Mouse (Mus musculus) midbrain, embryonic 15.5 days (tissue): Measurements from ENCODE around the gene Phykpl. TPM values are rescaled to one million over a fixed set of nuclear protein-coding genes. Genes with fewer than 3 reads are reported as not detected.

Source experiments
- ATAC-seq: fragments of 200-750 bp; cut with Nextera tagmentation; replicated peaks from 2 replicates; pipeline ENCODE4 v1.8.0; 2017; ENCODE audit warnings: moderate TSS enrichment
- H3K27ac ChIP-seq: fragments of 300-500 bp; sonication (generic); 2 replicates; pipeline ENCODE4 v1.5.1; 2015; ENCODE audit warnings: mild to moderate bottlenecking, inconsistent platforms
- H3K27me3 ChIP-seq: fragments of 300-500 bp; sonication (generic); replicated peaks from 2 replicates; pipeline ENCODE4 v1.6.1; 2015; ENCODE audit warnings: inconsistent platforms
- H3K36me3 ChIP-seq: fragments of 300-500 bp; sonication (generic); replicated peaks from 2 replicates; pipeline ENCODE4 v1.6.1; 2015; ENCODE audit warnings: inconsistent platforms
- H3K4me1 ChIP-seq: fragments of 300-500 bp; sonication (generic); 2 replicates; pipeline ENCODE4 v1.6.1; 2015; ENCODE audit warnings: inconsistent platforms
- H3K4me2 ChIP-seq: fragments of 300-500 bp; sonication (generic); 2 replicates; pipeline ENCODE4 v1.6.1; 2015; ENCODE audit warnings: inconsistent platforms, mild to moderate bottlenecking, moderate library complexity
- H3K4me3 ChIP-seq: fragments of 300-500 bp; sonication (generic); 2 replicates; pipeline ENCODE4 v1.5.1; 2015; ENCODE audit warnings: mild to moderate bottlenecking, inconsistent platforms
- H3K9ac ChIP-seq: fragments of 300-500 bp; sonication (generic); 2 replicates; pipeline ENCODE4 v1.6.1; 2015; ENCODE audit warnings: mild to moderate bottlenecking, inconsistent platforms
- H3K9me3 ChIP-seq: fragments of 300-500 bp; sonication (generic); 2 replicates; pipeline ENCODE4 v1.6.1; 2016; ENCODE audit warnings: inconsistent platforms
- WGBS: fragments of 180-500 bp; shearing (Covaris S2); methylation state at CpG from one replicate; pipeline ENCODE4 v1.1.7; 2015; ENCODE audit warnings: mixed read lengths; 5-methylcytosine and 5-hydroxymethylcytosine counted together
- polyA plus RNA-seq: library from polyadenylated mRNA; unstranded; fragments of >200 nt; fragmentation: Nextera tagmentation; extraction: Ambion mirVana; gene quantifications from 2 replicates; pipeline ENCODE4 v1.2.1, GENCODE M21; 2015

The Phykpl gene
- polyA plus RNA-seq, 1 experiment from 2014 or later, result 9.7 TPM

DNA sequence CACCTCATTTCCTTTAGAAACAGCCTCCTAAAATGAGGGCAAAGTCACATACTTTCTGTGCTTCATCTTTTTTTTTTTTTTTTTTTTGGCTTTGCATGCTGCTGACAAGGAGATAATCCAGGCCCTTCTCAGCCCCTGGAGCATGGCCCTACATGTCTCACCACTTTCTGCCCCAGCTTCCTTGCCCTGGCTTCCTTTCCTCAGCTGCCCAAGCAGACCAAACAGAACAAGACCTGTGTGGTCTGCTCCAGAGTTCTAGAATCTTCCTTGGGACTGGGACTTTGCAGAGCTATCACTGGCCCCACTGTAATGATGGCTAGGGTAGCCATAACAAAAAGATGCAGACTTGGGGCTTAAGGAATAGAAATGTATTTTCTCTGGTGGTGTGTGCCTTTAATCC, 5.4 kb downstream of the Phykpl start:
- Histone ChIP-seq H3K4me3 (no peak overlapping the region), H3K4me1 (peaks cover 14% of the 10 kb centered on the region), H3K27me3 (no peaks in the 10 kb centered on the region), H3K9me3 (no peaks in the 10 kb centered on the region), H3K4me2 (no peak overlapping the region), H3K36me3 (peaks cover 40% of the 10 kb centered on the region), H3K27ac (no peak overlapping the region), H3K9ac (no peak overlapping the region)
- ATAC-seq, result no peak

DNA sequence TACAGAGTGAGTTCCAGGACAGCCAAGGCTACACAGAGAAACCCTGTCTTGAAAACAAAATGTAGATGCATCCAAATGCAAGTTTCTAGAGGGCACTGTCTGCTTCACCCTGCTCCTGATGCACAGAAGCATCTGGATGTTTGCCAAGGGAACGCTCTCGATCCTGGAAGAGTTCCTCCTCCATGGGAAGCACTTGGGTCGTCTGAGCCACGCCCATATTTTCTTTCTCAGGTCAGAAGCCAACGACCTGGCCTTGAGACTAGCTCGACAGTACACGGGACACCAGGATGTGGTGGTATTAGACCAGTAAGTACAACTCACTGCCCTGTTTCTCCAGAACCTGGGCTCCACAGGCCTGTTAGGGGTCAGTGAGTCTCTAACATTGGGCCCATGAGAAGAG, 6.6 kb downstream of the Phykpl start:
- H3K9me3 ChIP-seq, result no peaks in the 10 kb centered on the region
- no peak overlapping the region for H3K4me3 ChIP-seq
- H3K36me3 ChIP-seq, result peaks cover 50% of the 10 kb centered on the region
- no peak for ATAC-seq
- no peak overlapping the region for H3K27ac ChIP-seq
- H3K4me1 ChIP-seq, result peaks cover 2% of the 10 kb centered on the region; the same call in 1 of the 2 replicates
- H3K9ac ChIP-seq, result no peak overlapping the region
- no peak overlapping the region for H3K4me2 ChIP-seq
- H3K27me3 ChIP-seq, result no peaks in the 10 kb centered on the region
- WGBS, result 79% methylated on average over 7 of the region's 7 CpGs

DNA sequence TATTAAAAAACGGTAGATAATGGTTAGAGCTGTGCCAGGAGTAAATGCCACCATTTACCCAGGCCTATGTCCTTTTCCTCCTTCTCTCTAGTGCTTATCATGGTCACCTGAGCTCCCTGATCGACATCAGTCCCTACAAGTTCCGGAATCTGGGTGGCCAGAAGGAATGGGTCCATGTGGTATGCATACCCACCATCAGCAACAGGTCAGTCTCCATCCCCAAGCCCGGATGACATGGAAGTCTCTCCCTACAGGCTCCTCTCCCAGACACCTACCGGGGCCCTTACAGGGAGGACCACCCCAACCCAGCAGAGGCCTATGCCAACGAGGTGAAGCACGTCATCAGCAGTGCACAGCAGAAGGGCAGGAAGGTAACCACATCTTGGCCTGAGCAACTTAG, 7.4 kb downstream of the Phykpl start:
- Histone ChIP-seq H3K27me3 (no peaks in the 10 kb centered on the region), H3K4me3 (no peak overlapping the region), H3K36me3 (peaks cover 50% of the 10 kb centered on the region), H3K4me2 (no peak overlapping the region), H3K4me1 (no peaks in the 10 kb centered on the region), H3K27ac (no peak overlapping the region), H3K9me3 (no peaks in the 10 kb centered on the region), H3K9ac (no peak overlapping the region)
- ATAC-seq, result peak; percentile 19; the same call in 1 of the 2 replicates
- 94% methylated on average over 7 of the region's 7 CpGs for WGBS

DNA sequence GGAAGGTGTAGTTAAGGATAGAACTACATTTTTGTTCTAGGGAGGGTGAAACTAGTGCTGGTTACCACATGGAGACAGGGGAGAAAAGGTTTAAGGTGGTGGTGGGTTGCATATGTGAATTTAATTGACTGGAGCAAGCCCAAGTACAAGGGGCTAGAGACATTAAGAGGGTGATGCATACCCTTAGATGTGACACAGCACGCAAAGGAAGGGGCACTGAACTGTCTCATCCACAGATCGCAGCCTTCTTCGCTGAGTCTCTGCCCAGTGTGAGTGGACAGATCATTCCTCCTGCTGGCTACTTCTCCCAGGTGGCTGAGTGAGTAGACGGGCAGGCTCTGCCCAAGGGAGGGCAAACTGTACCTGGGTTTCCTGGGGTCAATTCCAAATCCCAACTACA, 8.8 kb downstream of the Phykpl start:
- no peak for ATAC-seq
- Histone ChIP-seq H3K27ac (no peak overlapping the region), H3K4me2 (no peak overlapping the region), H3K4me3 (no peak overlapping the region), H3K27me3 (no peaks in the 10 kb centered on the region), H3K9me3 (no peaks in the 10 kb centered on the region), H3K36me3 (peaks cover 50% of the 10 kb centered on the region), H3K4me1 (no peaks in the 10 kb centered on the region), H3K9ac (no peak overlapping the region)
- 89% methylated on average over 4 of the region's 4 CpGs for WGBS

DNA sequence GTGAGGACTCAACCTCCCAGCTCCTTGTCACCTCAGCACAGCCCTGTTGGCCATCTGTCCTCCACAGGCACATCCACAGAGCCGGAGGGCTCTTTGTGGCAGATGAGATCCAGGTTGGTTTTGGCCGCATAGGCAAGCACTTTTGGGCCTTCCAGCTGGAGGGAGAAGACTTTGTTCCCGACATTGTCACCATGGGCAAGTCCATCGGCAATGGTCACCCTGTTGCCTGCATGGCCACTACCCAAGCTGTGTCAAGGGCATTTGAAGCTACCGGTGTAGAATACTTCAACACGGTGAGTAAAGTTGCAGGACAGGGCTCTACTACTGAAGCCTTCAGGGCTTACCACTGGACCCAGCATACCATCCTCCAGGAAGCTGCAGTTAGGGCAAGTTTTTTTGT, 9.3 kb downstream of the Phykpl start:
- Histone ChIP-seq H3K4me1 (no peaks in the 10 kb centered on the region), H3K4me2 (no peak overlapping the region), H3K9me3 (no peaks in the 10 kb centered on the region), H3K36me3 (peaks cover 51% of the 10 kb centered on the region), H3K27ac (no peak overlapping the region), H3K27me3 (no peaks in the 10 kb centered on the region), H3K4me3 (no peak overlapping the region), H3K9ac (no peak overlapping the region)
- 93% methylated on average over 6 of the region's 6 CpGs for WGBS
- no peak for ATAC-seq

DNA sequence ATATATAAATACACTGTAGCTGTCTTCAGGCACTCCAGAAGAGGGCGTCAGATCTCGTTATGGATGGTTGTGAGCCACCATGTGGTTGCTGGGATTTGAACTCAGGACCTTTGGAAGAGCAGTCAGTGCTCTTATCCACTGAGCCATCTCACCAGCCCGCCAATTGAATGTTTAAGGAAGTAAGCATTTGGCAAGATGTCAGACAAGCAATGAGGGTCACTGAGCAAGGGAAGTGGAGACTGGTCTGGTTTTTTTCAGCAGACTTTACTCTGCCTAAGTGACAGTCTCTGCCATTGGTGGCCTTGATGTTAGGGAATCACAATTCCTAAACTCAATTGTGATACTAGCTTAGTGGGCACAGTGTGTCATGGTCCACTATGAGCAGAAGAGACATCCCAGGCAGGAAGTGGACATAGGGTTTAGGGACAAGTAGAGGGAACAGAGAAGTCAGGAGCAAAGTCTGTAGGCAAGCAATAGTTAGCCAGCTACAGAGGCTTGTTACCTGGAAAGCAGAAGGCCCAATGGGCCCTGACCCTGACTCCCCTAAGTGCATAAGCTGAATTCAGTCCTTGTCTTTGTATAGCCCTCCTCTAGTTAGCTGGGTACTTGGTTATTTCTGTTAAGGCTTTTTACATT, 10.3 kb downstream of the Phykpl start:
- Histone ChIP-seq H3K4me2 (no peak overlapping the region), H3K36me3 (peaks cover 54% of the 10 kb centered on the region), H3K9ac (no peak overlapping the region), H3K4me3 (no peak overlapping the region), H3K9me3 (no peaks in the 10 kb centered on the region), H3K27ac (no peak overlapping the region), H3K4me1 (no peaks in the 10 kb centered on the region), H3K27me3 (no peaks in the 10 kb centered on the region)
- 78% methylated on average over 3 of the region's 3 CpGs for WGBS
- ATAC-seq, result no peak

DNA sequence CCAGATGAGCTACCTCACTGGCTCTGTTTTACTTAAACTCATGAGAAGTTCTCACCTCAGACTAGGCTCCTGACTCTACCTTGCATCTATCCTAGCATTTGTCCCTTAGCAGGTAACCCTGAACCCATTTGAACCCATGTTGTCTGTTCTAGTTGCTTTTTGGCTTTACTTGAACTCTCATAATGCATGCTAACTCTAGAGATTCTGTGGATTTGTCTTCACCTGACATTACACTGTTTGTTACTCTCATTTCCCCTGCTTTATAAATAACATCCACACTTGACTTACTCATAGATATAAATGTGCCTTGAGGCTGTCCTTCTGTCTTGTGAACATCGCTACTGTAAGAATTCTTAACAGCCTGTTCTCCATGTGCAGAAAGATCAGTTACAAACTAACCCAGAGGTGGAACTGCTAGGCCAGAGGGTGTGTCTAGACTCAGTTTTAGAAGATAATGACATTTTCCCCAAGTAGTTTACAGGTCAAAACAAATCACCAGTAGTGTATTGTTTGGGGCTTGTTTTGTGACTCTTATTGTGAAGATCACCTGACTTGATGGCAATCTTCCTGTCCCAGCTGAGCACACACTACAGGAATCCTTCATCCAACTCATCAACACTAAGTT, 11.0 kb downstream of the Phykpl start:
- peaks cover 61% of the 10 kb centered on the region for H3K36me3 ChIP-seq

DNA sequence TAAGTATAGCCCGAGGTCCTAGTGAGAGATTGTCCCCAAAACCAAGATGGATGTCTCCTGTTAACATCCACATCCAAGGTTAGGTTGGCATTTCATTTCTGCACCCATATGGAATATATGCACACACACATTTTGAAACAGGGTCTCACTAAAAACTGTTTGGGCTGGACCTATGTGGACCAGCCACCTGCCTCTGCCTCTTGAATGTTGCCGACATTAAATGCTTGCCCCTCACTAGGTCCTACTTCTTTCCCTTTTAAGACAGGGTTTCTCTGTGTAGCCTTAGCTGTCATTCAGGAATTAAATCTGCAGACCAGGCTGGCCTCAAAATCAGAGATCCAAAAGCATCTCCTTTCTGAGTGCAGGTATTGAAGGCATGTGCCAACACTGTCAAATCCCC, 13.0 kb downstream of the Phykpl start:
- 77% methylated on average over 2 of the region's 2 CpGs for WGBS
- ATAC-seq, result no peak
- H3K27me3 ChIP-seq, result no peaks in the 10 kb centered on the region

More for the DNA sequence above, 11.0 kb downstream of the Phykpl start:
- Histone ChIP-seq H3K9me3 (no peaks in the 10 kb centered on the region), H3K27ac (no peak overlapping the region), H3K4me3 (no peak overlapping the region), H3K9ac (no peak overlapping the region), H3K4me1 (no peaks in the 10 kb centered on the region), H3K27me3 (no peaks in the 10 kb centered on the region), H3K4me2 (no peak overlapping the region)
- no peak for ATAC-seq
- WGBS, result 89% methylated on average over 1 of the region's 1 CpGs

DNA sequence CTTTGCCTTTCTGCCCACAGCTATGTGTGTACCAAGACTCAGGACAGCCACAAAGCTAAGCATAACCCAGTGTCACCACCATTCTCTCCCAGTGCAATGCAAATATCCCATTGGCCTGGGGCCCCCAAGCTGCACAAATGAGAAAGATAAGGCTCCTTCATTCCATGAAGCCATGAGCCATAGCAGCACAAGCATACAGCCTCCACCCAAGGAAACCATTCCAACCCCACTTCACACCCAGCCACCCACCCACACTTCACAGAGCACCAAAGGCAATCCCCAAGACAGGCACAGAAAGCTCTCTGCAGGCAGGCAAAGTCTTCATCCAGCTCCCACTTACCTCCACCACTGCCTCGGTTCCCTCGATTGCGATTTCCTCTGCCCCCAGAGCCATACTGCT, 17.7 kb downstream of the Phykpl start:
- no peak overlapping the region for H3K4me3 ChIP-seq
- no peak overlapping the region for H3K27ac ChIP-seq
- peaks cover 33% of the 10 kb centered on the region for H3K4me1 ChIP-seq
- H3K27me3 ChIP-seq, result no peaks in the 10 kb centered on the region
- no peak overlapping the region for H3K4me2 ChIP-seq
- H3K9ac ChIP-seq, result no peak overlapping the region
- H3K9me3 ChIP-seq, result no peaks in the 10 kb centered on the region
- H3K36me3 ChIP-seq, result peaks cover 70% of the 10 kb centered on the region
- no peak for ATAC-seq
- 88% methylated on average over 3 of the region's 3 CpGs for WGBS

More for the DNA sequence above, 13.0 kb downstream of the Phykpl start:
- Histone ChIP-seq H3K27ac (no peak overlapping the region), H3K9me3 (no peaks in the 10 kb centered on the region), H3K4me1 (peaks cover 2% of the 10 kb centered on the region), H3K9ac (no peak overlapping the region), H3K4me2 (no peak overlapping the region), H3K36me3 (peaks cover 79% of the 10 kb centered on the region), H3K4me3 (no peak overlapping the region)

DNA sequence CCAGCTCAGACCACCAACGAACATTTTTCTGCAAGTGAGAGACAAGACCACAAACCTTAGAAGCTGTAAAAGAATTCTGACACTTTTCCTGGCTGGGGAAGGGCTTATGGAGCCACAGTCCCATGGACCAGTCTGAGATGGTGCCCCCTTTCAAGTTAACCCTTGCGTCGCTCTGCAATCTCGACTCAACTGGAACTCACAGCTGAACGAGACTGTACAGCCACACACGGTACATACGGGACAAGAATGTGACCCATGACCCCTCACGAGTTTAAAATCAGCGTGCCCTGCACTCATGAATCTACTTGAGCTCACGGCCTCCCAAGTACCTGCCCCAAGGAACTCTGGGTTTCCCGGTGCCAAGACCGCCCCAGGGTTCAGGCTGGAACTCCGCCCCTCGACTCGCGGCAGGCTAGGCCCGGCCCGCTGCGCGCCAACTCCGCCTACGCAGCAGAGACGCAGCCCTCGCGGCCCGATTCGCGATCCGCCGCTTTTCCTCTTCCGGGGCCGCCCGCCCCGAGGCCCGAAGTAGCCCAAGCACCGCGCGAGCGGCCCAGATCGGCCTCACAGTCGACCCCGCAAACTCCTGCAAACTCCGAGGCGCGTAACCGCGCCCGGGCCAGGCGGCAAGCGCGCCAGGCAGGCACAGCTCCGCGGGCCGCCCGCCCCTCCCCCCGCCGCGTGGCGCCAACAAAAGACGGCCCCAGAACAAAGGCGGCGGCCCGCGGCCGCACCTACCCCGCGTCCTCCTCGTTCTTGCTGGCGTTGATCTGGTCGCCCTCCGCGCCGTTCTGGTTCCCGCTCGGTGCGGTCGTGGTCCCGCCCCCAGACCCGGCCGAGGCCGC, 21.3 kb downstream of the Phykpl start:
- H3K36me3 ChIP-seq, result peaks cover 35% of the 10 kb centered on the region
- WGBS, result under 1% methylated on average over 78 of the region's 81 CpGs
- peaks cover 38% of the 10 kb centered on the region for H3K4me1 ChIP-seq
- peak; percentile 62 for ATAC-seq
- H3K4me2 ChIP-seq, result peak overlapping the region; percentile 71
- H3K27me3 ChIP-seq, result no peaks in the 10 kb centered on the region
- H3K9me3 ChIP-seq, result no peaks in the 10 kb centered on the region
- peak overlapping the region; percentile 90 for H3K4me3 ChIP-seq
- peak overlapping the region; percentile 97 for H3K27ac ChIP-seq
- peak overlapping the region; percentile 99 for H3K9ac ChIP-seq

DNA sequence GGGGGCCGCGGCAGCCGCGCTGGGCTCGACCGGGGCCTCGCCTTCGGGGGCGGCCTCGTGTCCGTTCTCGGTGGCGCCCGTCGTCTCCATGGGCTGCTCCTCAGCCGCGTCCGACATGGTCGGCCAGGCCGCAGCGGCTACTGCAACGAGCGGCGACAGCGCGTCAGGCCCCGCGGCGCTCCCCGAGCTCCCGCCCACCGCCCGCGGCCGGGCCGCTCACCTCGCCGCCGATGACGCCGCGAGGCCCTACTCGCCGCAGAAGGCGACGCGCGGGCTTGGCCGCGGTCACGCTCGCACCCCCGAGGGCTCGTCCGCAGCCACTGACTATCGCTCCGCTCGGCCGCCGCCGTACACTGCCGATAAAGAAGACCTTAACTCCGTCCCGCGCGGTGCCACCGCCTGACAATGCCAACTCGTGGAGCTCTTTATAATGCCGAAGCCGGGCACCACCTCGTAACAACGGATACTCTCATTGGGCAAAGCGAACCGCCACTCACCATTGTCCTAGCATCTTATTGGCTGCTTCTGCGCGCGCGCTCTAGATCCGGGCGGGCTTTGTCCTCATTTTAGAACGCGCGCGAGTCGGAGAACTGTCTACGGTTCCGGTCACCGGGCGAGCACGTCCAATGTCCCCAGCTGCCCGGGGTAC, 22.0 kb downstream of the Phykpl start, which contains the start of gene Hnrnpab:
Gene Hnrnpab, minus strand, starts transcription at position 401 of the 649 bp plus-strand sequence.
- H3K4me2 ChIP-seq, result peak within 1 kb of the TSS; percentile 71
- ATAC-seq, result peak; percentile 97
- peak within 1 kb of the TSS; percentile 90 for H3K4me3 ChIP-seq
- H3K9ac ChIP-seq, result peak within 1 kb of the TSS; percentile 99
- WGBS, result under 1% methylated on average over 91 of the region's 91 CpGs
- H3K9me3 ChIP-seq, result no peaks in the 10 kb centered on the region
- peaks cover 27% of the 10 kb centered on the region for H3K36me3 ChIP-seq
- H3K27ac ChIP-seq, result peak within 1 kb of the TSS; percentile 97
- peaks cover 38% of the 10 kb centered on the region for H3K4me1 ChIP-seq
- H3K27me3 ChIP-seq, result no peaks in the 10 kb centered on the region
